Mouse (Mus musculus) layer of hippocampus, postnatal 25 days (tissue): ENCODE measurements around the gene St6galnac6. TPM values are rescaled to one million over a fixed set of nuclear protein-coding genes. Genes with fewer than 3 reads are reported as not detected.

ENCODE experiments used
- DNase-seq, 2 experiments: peaks; one replicate each; pipeline ENCODE4 v3.0.0; 2022; ENCODE audit warnings: mixed read lengths in 2 of 2, low spot score in 1 of 2; ENCODE audit errors: extremely low spot score in 1 of 2
- total RNA-seq, 2 experiments: library from RNA; stranded (reverse); gene quantifications; 2 replicates each; pipeline ENCODE4 v1.2.3; 2021

Gene St6galnac6
- total RNA-seq, 2 experiments from 2014 or later = 105 to 124 TPM

GRCm38 (mm10) chr2:32582830-32583799 is 16.4 kb upstream of the St6galnac6 start:
- DNase-seq = peak in 1 of 2 experiments; percentile 78

GRCm38 (mm10) chr2:32585149-32585714 is 14.3 kb upstream of the St6galnac6 start:
- DNase-seq = no peak

GRCm38 (mm10) chr2:32586871-32587351 is 12.6 kb upstream of the St6galnac6 start, which contains the start of gene St6galnac4:
TSS of gene St6galnac4 (plus strand) at chr2:32587095.
- peak; percentile 78 for DNase-seq

- no peak for DNase-seq
These were observed 11.7 kb upstream of the St6galnac6 start for GRCm38 (mm10) chr2:32587731-32588321.

- DNase-seq = no peak
These were observed 10.2 kb upstream of the St6galnac6 start for GRCm38 (mm10) chr2:32589213-32589795.

GRCm38 (mm10) chr2:32590224-32590623 is 9.3 kb upstream of the St6galnac6 start:
- no peak for DNase-seq

GRCm38 (mm10) chr2:32591249-32591648 is 8.3 kb upstream of the St6galnac6 start:
- no peak for DNase-seq

- no peak for DNase-seq
These were observed 2.8 kb upstream of the St6galnac6 start for GRCm38 (mm10) chr2:32596725-32597124.

GRCm38 (mm10) chr2:32597248-32597647 is 2.3 kb upstream of the St6galnac6 start:
- no peak for DNase-seq

GRCm38 (mm10) chr2:32597699-32598098 is 1.8 kb upstream of the St6galnac6 start:
- DNase-seq = no peak

GRCm38 (mm10) chr2:32598506-32598905 is 1.0 kb upstream of the St6galnac6 start:
- DNase-seq = no peak

- no peak for DNase-seq
These were observed 2.0 kb downstream of the St6galnac6 start for GRCm38 (mm10) chr2:32601417-32602065.

GRCm38 (mm10) chr2:32602600-32603054 is 3.1 kb downstream of the St6galnac6 start:
- DNase-seq = peak; percentile 89 to 97

- DNase-seq = no peak
These were observed 5.1 kb downstream of the St6galnac6 start for GRCm38 (mm10) chr2:32604631-32605030.

- DNase-seq = peak; percentile 66 to 71
These were observed 6.9 kb downstream of the St6galnac6 start for GRCm38 (mm10) chr2:32606161-32607142.

- DNase-seq = peak in 1 of 2 experiments; percentile 42
These were observed 7.9 kb downstream of the St6galnac6 start for GRCm38 (mm10) chr2:32607262-32607947.

- no peak for DNase-seq
These were observed 8.8 kb downstream of the St6galnac6 start for GRCm38 (mm10) chr2:32608141-32608777.
